Mouse (Mus musculus): ENCODE measurements around the gene Kcnk10.

DNA sequence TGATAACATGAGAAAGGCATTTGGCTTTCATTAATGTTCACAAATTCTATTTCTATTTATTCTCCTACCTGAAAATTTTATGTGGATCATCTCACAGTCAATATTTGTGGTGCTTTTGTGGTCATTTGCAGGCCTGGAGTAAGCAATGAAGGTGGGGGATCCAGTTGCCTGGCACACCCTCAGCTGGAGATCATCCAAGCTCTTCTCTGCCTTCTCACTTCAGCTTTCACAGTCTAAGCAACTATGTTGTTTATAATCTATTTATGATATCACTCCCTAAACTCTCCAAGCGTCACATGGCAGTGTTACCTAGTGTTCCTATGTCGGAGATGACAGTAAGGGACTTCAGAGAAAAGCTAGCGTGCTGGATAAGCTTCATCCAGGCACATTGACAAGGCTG lies 18.1 kb downstream of the Kcnk10 start:
- no peak for TF ChIP-seq CTCF (conservative IDR thresholded peaks at IDR 0.05; ENCODE audit: low read length)
- TF ChIP-seq POU5F1 (IDR thresholded peaks at IDR 0.05; ENCODE audit: borderline replicate concordance, low read length), result no peak
- TF ChIP-seq NANOG (IDR thresholded peaks at IDR 0.05; ENCODE audit: borderline replicate concordance, low read length), result no peak
